ENCODE assay signal across 8 mouse cellular contexts in the genomic region with DNA sequence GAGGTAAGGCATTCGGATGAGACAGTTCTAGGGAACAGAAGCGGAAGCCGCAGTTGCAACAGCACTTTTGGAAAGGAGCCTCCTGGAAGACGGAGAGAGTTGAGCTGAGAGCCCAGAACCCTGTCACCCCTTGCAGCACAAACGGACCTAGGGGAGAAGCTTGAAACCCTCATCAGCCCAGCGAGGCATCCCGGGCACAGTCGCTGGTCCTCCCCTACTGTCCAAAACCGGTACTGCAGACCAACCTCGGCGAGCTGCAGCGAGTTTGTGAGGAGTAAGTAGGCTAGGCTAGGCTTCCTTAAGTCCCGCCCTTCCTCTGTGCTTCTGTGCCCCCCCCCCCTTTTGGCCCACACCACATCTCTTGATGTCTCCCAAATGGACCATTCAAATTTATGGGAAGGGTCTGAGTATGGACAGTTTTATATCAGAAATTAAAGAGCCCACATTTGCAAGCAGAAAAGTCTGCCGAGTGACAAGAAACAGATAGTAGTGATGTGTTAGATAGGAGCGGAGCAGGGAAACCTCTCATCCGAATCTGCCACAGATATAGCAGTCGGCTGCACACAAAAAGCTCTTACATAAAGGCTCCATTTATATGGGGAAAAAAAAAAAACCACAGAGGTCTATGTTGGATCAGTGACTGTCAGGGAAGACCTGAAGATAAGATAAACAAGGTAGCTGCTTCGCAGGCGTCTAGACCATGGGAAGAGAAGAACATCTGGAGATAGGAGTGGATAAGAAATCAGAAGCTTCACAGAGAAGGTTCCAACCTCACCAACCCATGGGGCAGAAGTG. TPM values are rescaled to one million over a fixed set of nuclear protein-coding genes. Genes with fewer than 3 reads are reported as not detected.
DNase-seq lines count a peak whose midpoint lies in the region; ATAC-seq lines count a peak whose summit lies in the region.

No protein-coding gene starts in this region.

- no peaks in the 10 kb centered on the region for H3K9me3 ChIP-seq in hindbrain, embryonic 13.5 days

- peaks cover 11% of the 10 kb centered on the region for H3K4me1 ChIP-seq in hindbrain, embryonic 13.5 days (replicated peaks)

- H3K4me2 ChIP-seq in hindbrain, embryonic 13.5 days = peak overlapping the region; percentile 6; the same call in 1 of the 2 replicates

- peak; percentile 83 for DNase-seq in Muller cell, postnatal 12 days (ENCODE audit: inconsistent ontology term)
- DNase-seq in cerebellum, postnatal 10 days = peak; percentile 91 to 93
- DNase-seq in frontal cortex, postnatal 25 days (ENCODE audit: low spot score in 2 of 2) = peak; percentile 75 to 81
- DNase-seq in layer of hippocampus, postnatal 14 days (ENCODE audit: low spot score in 2 of 2) = peak; percentile 76 to 79
- DNase-seq in lung, postnatal 25 days (ENCODE audit: low spot score) = peak; percentile 84
- DNase-seq in retina, postnatal 1 day = peak; percentile 86
- DNase-seq in thymus, postnatal 4 days = peak; percentile 94

- no peak for ATAC-seq in hindbrain, embryonic 13.5 days (ENCODE audit: low FRiP score)

- no peak overlapping the region for H3K4me3 ChIP-seq in hindbrain, embryonic 13.5 days

- H3K27me3 ChIP-seq in hindbrain, embryonic 13.5 days = peaks cover 10% of the 10 kb centered on the region; the same call in 1 of the 2 replicates

- no peaks in the 10 kb centered on the region for H3K36me3 ChIP-seq in hindbrain, embryonic 13.5 days

- H3K27ac ChIP-seq in hindbrain, embryonic 13.5 days = no peak overlapping the region

- no peak overlapping the region for H3K9ac ChIP-seq in hindbrain, embryonic 13.5 days

- 29% methylated on average over 19 of the region's 19 CpGs for WGBS in hindbrain, embryonic 13.5 days

RNA-seq across cellular contexts. Expression of a gene that starts 31.5 kb away (rescaled TPM):
- polyA plus RNA-seq in hindbrain, embryonic 13.5 days (2015; fragmentation: Nextera tagmentation; extraction: Ambion mirVana) = 11.9 and 12.2 TPM in 2 replicates
- total RNA-seq in layer of hippocampus, postnatal 14 days (2021) = 10 to 100 TPM; 60.4 to 63.5 TPM

RNA-seq across cellular contexts. Expression of a gene that starts 41.6 kb away (rescaled TPM):
- 3.1 and 3.4 TPM in 2 replicates for polyA plus RNA-seq in hindbrain, embryonic 13.5 days (2015; fragmentation: Nextera tagmentation; extraction: Ambion mirVana)
- total RNA-seq in layer of hippocampus, postnatal 14 days (2021) = 10 to 100 TPM; 35.6 to 44.5 TPM
